Mouse (Mus musculus) lung, postnatal 4 days (tissue): ENCODE measurements around the gene A630095N17Rik.
A peak's percentile ranks its signal among the peaks of the same experiment; 100 is the strongest.

Experiments
- DNase-seq, 2 experiments: peaks; one replicate each; pipeline ENCODE4 v3.0.0; 2021

Gene A630095N17Rik

DNA sequence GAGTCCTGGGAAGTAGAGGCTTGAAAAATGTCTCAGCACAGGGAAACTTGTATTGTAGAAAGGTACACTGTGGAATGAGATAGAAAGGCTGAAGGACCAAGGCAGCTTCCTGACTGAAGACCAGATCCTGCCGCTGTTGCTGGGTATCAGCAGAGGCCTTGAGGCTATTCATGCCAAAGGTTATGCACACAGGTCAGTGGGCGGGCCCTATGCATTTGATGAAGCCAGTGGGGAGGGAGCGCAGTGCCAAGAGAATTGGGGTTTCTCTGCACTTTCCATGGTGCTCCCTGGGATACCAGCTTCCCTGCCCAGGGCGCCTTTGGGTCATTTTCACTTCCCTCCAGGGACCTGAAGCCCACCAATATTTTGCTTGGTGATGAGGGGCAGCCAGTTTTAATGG lies 19.4 kb downstream of the A630095N17Rik start:
- no peak for DNase-seq

DNA sequence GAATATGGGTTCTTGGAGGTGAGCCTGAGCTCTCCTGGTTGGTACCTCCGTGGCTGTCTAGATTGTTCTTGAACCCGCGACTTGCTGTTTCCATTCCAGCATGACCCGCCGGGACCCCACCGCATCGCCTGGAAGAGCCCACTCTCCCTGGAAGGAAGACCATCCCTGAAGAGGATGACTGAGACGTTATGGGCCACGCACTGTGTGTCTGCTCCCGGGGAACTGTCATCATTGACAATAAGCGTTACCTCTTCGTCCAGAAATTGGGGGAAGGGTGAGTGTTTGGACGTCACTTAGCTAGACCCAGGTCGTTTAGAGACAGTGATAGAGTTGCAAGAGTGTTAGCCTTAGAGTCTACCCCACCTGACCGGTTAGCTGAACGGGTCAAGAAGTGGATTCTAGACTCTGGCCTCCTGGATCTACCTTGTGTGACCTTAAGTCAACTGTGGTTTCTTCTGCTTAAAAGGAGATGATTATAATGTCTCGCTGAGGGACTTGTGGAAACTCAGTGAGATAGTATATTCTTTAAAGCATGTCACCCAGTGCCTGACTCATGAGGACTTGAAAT lies 20.7 kb downstream of the A630095N17Rik start:
- DNase-seq: no peak

DNA sequence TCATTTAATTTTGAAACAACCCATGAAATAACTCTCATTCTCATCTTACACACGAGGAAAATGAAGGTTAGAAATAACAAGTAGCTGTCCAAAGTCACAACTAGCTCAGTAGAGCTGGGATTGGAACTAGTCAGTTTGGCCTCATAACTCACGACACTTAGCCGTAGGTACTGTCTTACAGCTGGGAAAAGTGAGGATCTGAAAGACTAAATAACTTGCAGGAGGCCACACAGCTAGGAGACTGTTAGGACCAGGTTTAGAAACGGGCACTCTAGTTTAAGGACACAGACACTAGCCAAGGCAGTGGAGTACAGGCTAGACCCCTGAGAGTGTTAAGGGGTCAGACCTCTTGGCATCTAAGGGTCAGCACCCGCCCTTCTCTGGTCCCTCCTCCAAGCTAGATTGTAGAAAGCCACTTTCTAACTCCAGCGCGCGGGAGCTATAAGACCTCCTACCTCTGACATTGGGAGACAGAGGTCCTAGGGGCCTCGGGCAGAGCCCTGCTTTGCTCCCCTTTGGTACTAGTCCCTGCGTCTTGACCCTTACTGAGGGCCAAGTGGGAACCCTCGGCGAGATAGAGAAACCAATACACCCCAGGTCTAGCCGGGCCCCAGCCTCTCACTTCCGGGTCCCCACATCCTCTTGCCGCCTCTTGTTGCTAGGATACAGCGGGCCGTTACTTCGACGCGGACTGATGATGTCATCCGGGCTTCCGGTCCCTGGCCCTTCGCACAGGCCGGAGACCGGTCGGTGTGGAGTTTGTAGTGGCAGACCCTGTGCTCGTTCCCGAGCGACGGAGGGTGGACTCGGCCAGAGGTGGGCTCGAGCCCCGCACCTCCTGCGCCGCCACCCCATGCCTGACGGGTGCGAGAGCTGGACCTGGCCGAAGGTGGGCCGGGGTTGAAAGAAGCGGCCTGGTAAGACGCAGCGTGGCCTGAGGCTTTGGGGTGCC lies 21.5 kb downstream of the A630095N17Rik start, which contains the start of the genes Glb1l and Stk16:
Glb1l (minus strand) TSS at position 678 of the 952 bp plus-strand sequence.
Stk16 (plus strand) TSS at position 703 of the 952 bp plus-strand sequence.
- peak; percentile 97 for DNase-seq

DNA sequence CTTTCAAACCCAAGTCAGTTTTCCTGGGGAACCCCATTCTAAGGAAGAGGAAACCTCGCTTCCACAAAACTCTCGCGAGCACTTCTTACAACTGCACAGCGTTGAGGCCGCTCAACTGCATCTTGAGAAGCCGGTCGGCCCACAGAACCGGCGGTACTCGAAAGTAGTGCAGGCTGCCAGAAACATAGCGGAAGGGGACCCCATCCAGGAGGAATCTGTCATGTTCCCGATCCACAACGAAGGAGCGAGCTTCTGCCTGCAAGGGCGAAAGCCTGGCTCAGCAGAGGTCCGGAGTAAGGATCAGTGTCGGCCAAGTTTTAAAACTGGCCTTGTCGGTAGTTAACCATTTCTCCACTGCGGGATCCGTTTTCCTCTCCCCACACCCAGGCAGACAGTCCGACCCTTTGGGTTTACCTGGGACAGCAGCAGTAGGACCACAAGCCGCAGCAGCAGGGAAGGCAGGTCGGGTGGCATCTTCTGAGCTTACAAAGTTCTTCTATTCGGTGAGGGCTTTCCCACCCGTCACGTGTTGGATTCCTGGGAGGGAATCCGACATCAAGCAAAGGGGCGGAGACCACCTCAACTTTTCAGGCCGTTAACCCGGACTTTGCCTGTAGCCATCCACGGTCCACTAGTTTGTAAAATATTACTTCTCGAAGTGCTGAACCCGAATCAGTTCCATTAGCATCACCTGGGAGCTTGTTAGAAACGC lies 22.8 kb downstream of the A630095N17Rik start:
- peak; percentile 65 to 66 for DNase-seq

DNA sequence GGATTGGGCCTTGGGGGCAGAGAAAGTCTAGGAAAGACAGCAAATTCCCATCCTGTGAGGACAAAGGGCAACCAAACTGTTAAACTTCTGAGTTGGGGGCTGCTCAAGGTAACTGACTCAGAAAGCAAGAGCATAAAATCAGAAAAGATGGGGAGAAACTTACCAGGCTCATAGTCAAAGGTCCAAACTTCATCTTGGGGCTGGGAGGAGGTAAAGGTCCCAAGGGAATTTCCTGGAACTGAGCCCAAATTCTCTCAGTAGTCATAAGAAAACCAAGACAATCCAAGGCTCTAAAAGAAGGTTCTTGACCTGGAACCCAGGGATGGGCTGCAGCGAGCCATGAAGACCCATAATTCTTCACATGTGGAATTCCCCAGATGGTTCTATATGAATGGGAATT lies 30.7 kb downstream of the A630095N17Rik start:
- DNase-seq: no peak

DNA sequence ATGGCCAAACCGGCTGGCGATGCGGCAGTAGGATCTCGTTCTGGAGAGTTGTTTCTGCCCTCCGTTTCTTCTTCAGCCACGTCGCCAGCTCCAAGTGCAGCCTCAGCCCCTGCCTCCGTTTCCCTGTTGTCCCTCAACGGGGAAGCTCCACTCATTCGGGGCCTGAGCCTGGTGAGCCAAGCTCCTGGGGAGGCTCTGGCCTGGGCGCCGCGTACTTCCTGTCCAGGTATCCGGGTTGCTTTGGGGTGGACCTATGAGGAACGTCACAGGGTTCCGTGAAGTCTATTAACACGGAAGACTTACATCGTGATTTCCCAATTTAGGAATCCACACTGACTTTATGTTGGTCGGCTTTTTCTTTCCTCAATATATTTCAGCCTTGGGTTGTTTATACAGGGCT lies 39.5 kb downstream of the A630095N17Rik start:
- peak; percentile 57 to 61 for DNase-seq

DNA sequence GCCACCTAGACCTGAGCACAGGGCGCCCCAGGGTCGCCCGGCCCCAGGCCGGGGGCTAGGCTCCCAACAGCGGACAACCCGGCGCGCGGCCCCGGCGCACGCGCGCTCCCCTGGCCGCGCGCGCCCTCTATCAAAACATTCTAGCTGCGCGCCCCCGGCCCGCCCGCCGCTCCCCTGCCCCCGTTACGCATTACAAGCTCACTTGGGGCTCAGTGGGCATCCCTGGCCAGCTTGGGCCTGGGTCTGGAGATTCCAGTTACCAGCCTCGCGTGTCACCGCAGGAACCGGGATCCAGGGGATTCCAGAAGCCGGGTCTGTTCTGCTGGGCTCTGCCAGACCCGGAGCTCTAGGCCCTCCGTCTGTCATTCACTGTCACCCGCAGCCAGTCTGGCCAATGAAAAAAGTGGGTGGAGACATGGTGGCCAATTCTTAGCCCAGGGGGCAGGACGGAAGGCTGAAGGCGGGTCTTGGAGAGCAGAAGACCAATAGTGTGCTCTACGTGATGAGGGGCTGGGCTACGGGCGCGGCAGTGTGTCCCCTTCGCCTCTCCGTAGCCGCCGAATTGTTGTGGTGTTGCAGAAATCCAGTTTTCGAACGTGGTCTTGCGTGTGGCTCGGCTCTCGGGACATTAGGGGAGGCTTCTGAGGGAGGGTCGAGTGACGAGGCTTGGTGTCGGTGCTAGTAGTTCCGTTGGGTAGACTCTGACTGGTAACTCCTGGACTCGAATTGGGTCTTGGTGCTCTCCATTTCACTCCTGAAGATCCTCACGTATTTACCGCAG lies 40.1 kb downstream of the A630095N17Rik start, which contains the start of the genes Ankzf1 and Atg9a:
Ankzf1 (plus strand) TSS at position 530 of the 781 bp plus-strand sequence.
Atg9a (minus strand) TSS at position 575 of the 781 bp plus-strand sequence.
- peak; percentile 95 to 98 for DNase-seq

DNA sequence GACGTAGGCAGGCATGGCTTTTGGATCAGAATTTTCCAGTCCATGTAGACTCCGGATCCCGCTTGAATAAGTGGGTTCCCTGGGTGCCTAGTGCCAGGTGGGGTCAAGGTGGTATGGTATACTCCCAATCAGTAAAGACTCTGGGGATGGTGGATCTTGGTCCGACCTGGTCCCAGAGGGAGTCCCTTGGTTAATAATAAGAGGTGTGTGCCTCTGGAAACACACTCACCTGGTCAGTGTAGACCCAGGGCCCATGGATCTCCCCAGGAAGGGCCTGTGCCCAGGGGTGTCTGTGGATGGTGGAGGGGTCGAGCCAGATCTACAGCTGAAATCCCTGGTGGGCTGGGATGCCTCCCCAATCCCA lies 40.7 kb downstream of the A630095N17Rik start:
- DNase-seq: no peak

DNA sequence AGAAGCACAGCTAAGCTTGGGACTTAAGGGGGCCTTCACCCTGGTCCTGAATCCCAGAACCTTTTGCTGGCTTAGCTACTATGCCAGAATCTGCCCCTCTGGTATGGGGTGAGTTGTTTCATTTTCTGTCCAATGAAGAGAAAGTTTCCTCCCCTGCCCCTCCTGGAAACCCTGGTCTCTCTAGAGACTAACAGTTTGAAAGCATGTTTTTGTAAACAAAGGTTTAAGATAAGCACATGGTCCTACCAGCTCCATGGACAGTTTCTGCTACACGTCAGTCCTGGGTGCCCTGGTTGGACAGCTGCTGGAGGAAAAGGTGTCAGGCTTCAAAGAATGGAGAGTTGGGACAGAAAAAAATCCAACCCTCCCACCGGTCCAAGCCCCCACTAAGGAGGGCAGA lies 41.3 kb downstream of the A630095N17Rik start:
- DNase-seq: no peak

DNA sequence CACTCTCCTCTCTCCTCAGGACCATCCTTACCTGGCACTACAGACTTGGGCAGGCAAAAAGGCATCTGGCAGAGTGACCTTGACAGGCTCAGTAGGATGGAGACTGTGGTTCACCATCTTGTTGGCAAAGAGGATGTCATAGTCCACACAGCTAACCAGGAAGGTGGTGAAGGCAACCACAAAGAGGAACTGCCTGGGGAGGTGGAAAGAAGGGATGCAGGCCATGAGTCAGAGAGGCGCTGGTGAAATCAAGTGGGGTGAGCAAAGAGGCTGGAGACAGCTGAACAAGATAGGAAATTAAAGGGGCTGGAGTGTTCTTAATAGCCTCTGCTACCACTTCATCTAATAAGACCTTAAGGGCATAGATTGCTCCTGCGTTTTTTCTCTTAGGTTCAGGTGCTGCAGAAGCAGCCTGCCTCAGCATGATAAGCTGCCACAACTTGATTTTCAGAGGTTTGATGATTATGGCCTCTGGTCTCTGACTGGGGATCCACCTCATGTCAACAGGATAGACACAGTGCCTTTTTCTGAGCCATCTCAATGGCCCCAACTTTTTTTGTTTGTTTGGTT lies 43.9 kb downstream of the A630095N17Rik start:
- DNase-seq: peak in 1 of 2 experiments; percentile 32

DNA sequence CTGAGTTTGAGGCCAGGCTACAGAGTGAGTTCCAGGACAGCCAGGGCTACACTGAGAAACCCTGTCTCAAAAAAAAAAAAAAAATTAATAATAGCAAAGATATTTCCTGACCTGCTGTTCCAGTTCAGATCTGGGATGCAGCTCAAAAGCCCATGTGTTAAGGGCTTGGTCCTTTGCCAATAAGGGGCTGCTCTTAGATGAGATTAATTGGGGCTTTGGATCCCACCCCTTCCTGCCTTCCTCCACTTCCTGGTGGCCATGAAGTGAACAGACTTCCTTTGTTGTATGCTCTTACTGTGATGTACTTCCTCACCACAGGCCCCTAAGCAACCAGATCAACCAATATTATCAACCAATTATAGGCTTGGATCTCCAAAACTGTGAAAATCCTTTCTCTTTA lies 44.8 kb downstream of the A630095N17Rik start:
- DNase-seq: no peak

DNA sequence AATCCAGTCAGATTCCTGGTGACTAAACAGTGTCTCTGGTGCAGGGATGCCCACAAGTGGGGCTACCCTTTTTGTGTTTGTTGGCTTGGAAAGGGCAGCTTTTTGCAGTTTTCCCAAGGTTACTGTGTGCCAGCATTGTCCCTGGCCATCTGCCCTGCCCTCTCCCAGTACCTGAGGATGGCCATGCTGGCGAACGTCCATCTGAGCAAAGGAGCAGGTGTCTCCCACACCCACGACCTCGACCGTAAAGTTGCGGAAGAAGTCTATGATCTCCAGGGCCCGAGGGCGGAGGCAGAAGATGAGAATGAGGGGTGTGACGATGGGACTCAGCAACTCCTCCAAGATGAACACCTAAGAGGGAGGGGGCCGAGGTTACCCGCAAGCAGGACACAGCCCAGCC lies 46.4 kb downstream of the A630095N17Rik start:
- no peak for DNase-seq

DNA sequence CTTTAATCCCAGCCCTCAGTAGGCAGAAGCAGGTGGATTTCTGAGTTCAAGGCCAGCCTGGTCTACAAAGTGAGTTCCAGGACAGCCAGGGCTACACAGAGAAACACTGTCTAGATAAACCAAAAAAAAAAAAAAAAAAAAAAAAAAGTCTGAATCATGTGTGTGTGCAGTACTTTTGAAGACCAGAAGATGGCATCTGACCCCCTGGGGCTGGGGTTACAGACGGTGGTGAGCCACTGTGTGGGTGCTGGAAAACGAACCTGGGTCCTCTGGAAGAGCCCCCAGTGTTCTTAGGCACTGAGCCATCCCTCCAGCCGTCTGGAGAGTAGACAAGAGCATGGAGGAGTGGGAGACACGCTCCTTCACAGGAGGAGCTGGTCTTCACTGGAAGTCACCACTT lies 49.7 kb downstream of the A630095N17Rik start:
- DNase-seq: no peak

DNA sequence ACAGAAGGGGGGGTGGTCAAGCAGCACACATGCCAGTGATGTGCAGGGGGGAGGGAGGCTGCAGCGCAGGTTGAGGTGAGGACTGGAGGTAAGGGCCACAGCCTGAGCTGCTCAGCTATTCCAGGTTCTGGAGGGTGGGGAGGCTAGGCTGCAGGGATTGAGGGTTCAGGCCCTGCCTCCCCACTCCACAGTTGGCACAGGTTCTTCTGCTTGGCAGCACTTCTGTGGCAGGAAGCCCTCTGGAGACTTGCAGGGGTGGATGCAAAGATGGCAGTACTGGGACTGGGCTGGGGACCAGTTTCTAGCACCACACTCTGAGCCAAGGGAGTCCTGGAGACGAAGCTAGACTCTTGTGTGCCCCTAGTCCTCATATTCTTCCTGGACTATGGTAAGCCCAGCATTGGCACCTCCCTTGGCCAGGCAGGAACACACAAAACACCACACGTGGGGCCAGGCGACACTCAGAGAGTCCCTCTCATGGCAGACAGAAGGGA lies 50.5 kb downstream of the A630095N17Rik start:
- no peak for DNase-seq

DNA sequence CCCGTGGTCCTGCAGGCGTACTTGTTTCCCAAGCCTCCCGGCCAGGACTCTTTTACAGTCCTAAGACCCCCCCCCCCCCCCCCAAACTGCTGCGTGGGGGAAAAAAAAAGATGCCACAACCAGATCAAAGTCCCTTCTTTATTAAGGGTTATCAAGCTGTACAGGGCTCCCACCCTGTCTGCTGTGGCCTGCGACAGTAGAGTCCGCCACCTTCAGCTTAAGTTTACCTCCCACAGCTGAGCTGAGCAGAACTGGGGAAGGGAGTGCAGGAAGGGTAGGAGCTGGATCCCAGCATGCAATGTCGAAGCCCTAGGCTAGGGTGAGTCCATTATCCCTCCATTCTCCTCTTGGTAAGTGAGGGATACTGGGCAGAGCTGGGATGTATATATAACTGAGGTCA lies 51.2 kb downstream of the A630095N17Rik start:
- no peak for DNase-seq

DNA sequence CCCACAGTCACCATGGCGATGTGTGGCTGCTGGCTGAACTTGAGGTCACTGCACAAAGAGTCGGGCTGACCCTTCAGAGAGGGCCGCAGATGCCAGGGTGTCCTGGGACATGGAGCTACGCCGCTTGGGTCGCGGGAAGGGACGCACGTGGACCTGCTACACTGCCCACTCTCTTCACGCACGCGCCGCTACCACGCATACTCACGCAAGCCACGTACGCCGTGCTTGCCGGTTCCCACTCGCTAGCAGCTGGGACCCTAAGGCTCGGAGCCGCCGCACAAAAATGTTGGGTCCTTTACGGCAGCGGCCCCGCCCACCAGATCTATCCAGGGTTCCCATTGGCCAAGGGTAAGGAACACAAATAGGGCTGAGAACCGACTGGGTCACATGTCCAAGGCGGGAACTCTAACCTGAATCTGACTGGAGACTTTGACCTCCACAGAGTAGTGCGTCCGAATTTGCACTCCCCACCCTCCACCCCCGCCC lies 51.8 kb downstream of the A630095N17Rik start, which contains the start of gene Abcb6:
Abcb6 (minus strand) TSS at position 288 of the 486 bp plus-strand sequence.
- peak; percentile 88 to 92 for DNase-seq

DNA sequence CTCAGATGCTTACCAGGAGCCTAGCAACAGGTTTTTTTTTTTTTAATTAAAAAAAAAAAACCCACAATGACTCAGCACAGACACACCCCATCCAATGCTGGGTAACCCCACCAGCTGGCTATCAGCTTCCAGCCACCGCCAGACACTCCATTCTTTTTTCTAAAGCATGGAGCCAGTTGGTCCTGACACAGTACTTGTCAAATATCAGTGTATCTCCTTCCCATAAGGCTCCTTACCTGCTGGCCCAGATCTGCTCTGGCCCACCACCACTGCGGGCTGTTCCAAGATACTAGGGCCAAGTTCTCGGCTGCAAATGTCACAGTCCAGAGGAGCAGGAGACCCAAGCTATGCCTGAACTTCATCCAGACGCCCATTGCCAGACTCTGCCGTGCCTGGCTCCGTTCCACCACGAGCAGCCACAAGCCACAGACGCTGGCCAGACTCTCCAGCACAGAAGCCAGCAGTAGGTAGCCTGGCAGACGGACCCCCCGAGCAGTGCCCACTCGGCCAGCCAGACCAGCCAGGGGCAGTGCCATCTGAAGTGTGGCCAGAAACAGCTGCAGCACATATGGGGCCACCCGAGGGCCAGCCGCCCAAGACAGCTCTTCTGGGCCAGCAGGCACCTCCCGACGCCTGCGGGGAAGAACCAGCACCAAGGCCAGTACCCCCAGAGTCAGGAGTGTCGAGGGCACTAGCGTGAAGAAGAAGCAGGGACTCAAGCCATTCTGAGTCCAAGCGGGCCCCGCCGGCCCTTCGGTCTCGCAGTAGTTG lies 52.4 kb downstream of the A630095N17Rik start:
- DNase-seq: no peak
